ENCODE assay signal across 21 mouse cellular contexts in genomic region chr9:42757012-42757640, GRCm38 (mm10).
A peak's percentile ranks its signal among the peaks of the same experiment; 100 is the strongest.
DNase-seq lines count a peak whose midpoint lies in the region; ATAC-seq and TF ChIP-seq lines count a peak whose summit lies in the region.
"Had no signal": no experiment of that assay in that cellular context is flagged by ENCODE, and none has a peak within 500 bp of the region (broad histone marks: within the 10 kb centered on the region; RNA-seq: fewer than 3 reads in every experiment).

No protein-coding gene starts in this region.

- WGBS in liver, embryonic 16.5 days (ENCODE audit: insufficient replicate concordance): 50% methylated on average over 3 of the region's 3 CpGs
- WGBS in liver, embryonic 11.5 days: 73% methylated on average over 3 of the region's 3 CpGs
- WGBS in intestine, postnatal 0 days: 46% methylated on average over 3 of the region's 3 CpGs

- no peaks in the 10 kb centered on the region for H3K4me1 ChIP-seq in liver, embryonic 16.5 days (ENCODE audit: control insufficient read depth, low read depth, low read length)
- H3K4me1 ChIP-seq in liver, embryonic 11.5 days (replicated peaks; ENCODE audit: control insufficient read depth, insufficient read depth, low read length): no peaks in the 10 kb centered on the region
- H3K4me1 ChIP-seq in intestine, postnatal 0 days (replicated peaks; ENCODE audit: control insufficient read depth, insufficient read depth, low read length): peaks cover 3% of the 10 kb centered on the region; the same call in 1 of the 2 replicates
- H3K4me1 ChIP-seq: forebrain, embryonic 13.5 days had no signal

- intact Hi-C loops in gastrocnemius, postnatal 14 days (cut with DNase I; ENCODE audit: low total_unique reads): no loop called here

- H3K9ac ChIP-seq in liver, embryonic 16.5 days (ENCODE audit: low read depth, low read length): no peak overlapping the region
- H3K9ac ChIP-seq in liver, embryonic 11.5 days (ENCODE audit: low read depth, low read length): no peak overlapping the region
- H3K9ac ChIP-seq in intestine, postnatal 0 days (ENCODE audit: low read depth, low read length): 0 out of 2 replicates have a peak overlapping the region, but pooled peaks have one; percentile 17
- H3K9ac ChIP-seq: forebrain, embryonic 13.5 days; forebrain, postnatal 0 days; hindbrain, embryonic 13.5 days had no signal

- H3K4me3 ChIP-seq in liver, embryonic 16.5 days (ENCODE audit: low read depth, low read length): no peak overlapping the region
- H3K4me3 ChIP-seq in liver, embryonic 11.5 days (ENCODE audit: low read depth, low read length): no peak overlapping the region
- H3K4me3 ChIP-seq in intestine, postnatal 0 days (ENCODE audit: low read depth, low read length): no peak overlapping the region
- H3K4me3 ChIP-seq: embryonic facial prominence, embryonic 10.5 days; forebrain, embryonic 13.5 days; heart, embryonic 10.5 days; hindbrain, embryonic 13.5 days had no signal

- no peaks in the 10 kb centered on the region for H3K9me3 ChIP-seq in liver, embryonic 16.5 days (replicated peaks; ENCODE audit: control insufficient read depth, low read length)
- no peaks in the 10 kb centered on the region for H3K9me3 ChIP-seq in liver, embryonic 11.5 days (ENCODE audit: control insufficient read depth, low read length)
- H3K9me3 ChIP-seq in intestine, postnatal 0 days (ENCODE audit: control insufficient read depth): no peaks in the 10 kb centered on the region
- H3K9me3 ChIP-seq: embryonic facial prominence, embryonic 10.5 days; forebrain, embryonic 13.5 days; heart, embryonic 10.5 days; hindbrain, embryonic 13.5 days had no signal

- no peak overlapping the region for H3K27ac ChIP-seq in liver, embryonic 16.5 days (ENCODE audit: low read length)
- no peak overlapping the region for H3K27ac ChIP-seq in liver, embryonic 11.5 days (ENCODE audit: low read depth, low read length)
- no peak overlapping the region for H3K27ac ChIP-seq in intestine, postnatal 0 days (ENCODE audit: low read depth, low read length)
- H3K27ac ChIP-seq: embryonic facial prominence, embryonic 10.5 days; forebrain, embryonic 13.5 days; heart, embryonic 10.5 days; hindbrain, embryonic 13.5 days; hindbrain, postnatal 0 days had no signal

- TF ChIP-seq CTCF in intestine, postnatal 0 days (IDR thresholded peaks at IDR 0.05; ENCODE audit: low read depth): no peak

- peak; percentile 8 for DNase-seq in adrenal gland, adult 8-10 months
- DNase-seq in adrenal gland, adult 18-20 months (ENCODE audit: low spot score in 2 of 2): no peak
- no peak for DNase-seq in liver, embryonic 11.5 days (ENCODE audit: low spot score)
- peak; percentile 28 for DNase-seq in adipocyte (ENCODE audit: low spot score)
- DNase-seq in gastrocnemius, postnatal 14 days: no peak
- no peak for DNase-seq in gastrocnemius, postnatal 10 days
- DNase-seq: cerebellum, adult 11-12 months; cerebellum, adult 9-10 months; cerebellum, postnatal 25 days; forebrain, postnatal 0 days; gastrocnemius, postnatal 36 days; heart, adult 18-20 months; heart, postnatal 10 days had no signal

- H3K4me2 ChIP-seq in liver, embryonic 16.5 days (ENCODE audit: low read depth, low read length): no peak overlapping the region
- H3K4me2 ChIP-seq in liver, embryonic 11.5 days: no peak overlapping the region
- no peak overlapping the region for H3K4me2 ChIP-seq in intestine, postnatal 0 days (replicated peaks; ENCODE audit: low read depth)
- H3K4me2 ChIP-seq: forebrain, embryonic 13.5 days; hindbrain, embryonic 13.5 days had no signal

- no peaks in the 10 kb centered on the region for H3K36me3 ChIP-seq in liver, embryonic 16.5 days (ENCODE audit: control insufficient read depth, insufficient read depth)
- no peaks in the 10 kb centered on the region for H3K36me3 ChIP-seq in liver, embryonic 11.5 days (ENCODE audit: control insufficient read depth, insufficient read depth, low read length)
- H3K36me3 ChIP-seq in intestine, postnatal 0 days (ENCODE audit: control insufficient read depth, insufficient read depth): no peaks in the 10 kb centered on the region
- H3K36me3 ChIP-seq: embryonic facial prominence, embryonic 10.5 days; heart, embryonic 10.5 days; hindbrain, embryonic 13.5 days had no signal

- peak; percentile 35; the same call in 1 of the 2 replicates for ATAC-seq in liver, embryonic 16.5 days (ENCODE audit: low read depth)
- ATAC-seq in liver, embryonic 11.5 days (replicated peaks; ENCODE audit: low FRiP score): no peak
- 0 out of 2 replicates have a peak, but pooled peaks have one; percentile 52 for ATAC-seq in intestine, postnatal 0 days
- ATAC-seq: activated CD4-positive, CD25-positive, alpha-beta regulatory T cell, adult 4 months; forebrain, embryonic 13.5 days; forebrain, postnatal 0 days; hindbrain, postnatal 0 days had no signal

- no peaks in the 10 kb centered on the region for H3K27me3 ChIP-seq in liver, embryonic 16.5 days (ENCODE audit: control insufficient read depth, insufficient read depth, low read depth, low read length)
- H3K27me3 ChIP-seq in liver, embryonic 11.5 days (replicated peaks; ENCODE audit: control insufficient read depth, insufficient read depth, low read length): no peaks in the 10 kb centered on the region
- no peaks in the 10 kb centered on the region for H3K27me3 ChIP-seq in intestine, postnatal 0 days (replicated peaks; ENCODE audit: control insufficient read depth, insufficient read depth, low read length)
- H3K27me3 ChIP-seq: forebrain, embryonic 13.5 days; hindbrain, embryonic 13.5 days had no signal

Comparison
In these comparisons a context has a peak if more than half of its experiments do, and no peak if none do; other contexts are left out.
1. DNase-seq: peak in adrenal gland, adult 8-10 months (single experiment) and adipocyte (single experiment); none in adrenal gland, adult 18-20 months (0 of 2), liver, embryonic 11.5 days (single experiment), gastrocnemius, postnatal 14 days (single experiment) and gastrocnemius, postnatal 10 days (single experiment).